Mouse (Mus musculus): ENCODE measurements at regions not wholly inside any gene's neighbourhood (a gene's known extent, or its start where the extent isn't known, plus 50 kb on each side); places are given as distances from the start of the nearest gene placed in this dataset.
A peak's percentile ranks its signal among the peaks of the same experiment; 100 is the strongest.

DNA sequence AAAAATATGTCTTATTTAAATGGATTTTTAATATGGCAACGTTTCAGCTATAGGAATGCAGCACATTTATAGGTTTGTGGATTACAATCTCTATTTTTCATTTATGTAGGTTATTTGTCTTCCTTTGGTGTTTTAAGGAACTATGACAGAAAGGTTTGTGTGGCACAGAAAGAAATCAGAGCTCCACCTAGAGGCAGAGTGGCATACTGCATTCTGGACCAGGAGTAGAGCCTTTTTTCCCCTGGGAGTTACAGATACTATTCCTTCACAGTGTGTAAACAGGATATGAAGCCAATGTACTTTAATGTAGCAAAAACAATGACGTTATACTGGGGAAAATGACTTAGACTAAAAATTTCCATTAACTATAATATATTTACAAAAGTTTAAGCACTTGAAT lies 94.9 kb upstream of the St8sia4 start:
- no peak overlapping the region for H3K27ac ChIP-seq (ENCODE audit: insufficient read depth, low read depth)
- dilution Hi-C loops (cut with MboI; ENCODE audit: extremely low pct_ligation_motif_present, extremely low pct_unique_long_range_greater_than_20kb, low sequenced_read_pairs) = no loop called here
- no peaks in the 10 kb centered on the region for H3K36me3 ChIP-seq (replicated peaks in 1 of 2; ENCODE audit: control insufficient read depth in 1 of 2, insufficient read depth in 1 of 2, low read length in 1 of 2)
- H3K4me1 ChIP-seq (ENCODE audit: control insufficient read depth in 1 of 2, insufficient read depth in 2 of 2) = no peaks in the 10 kb centered on the region
- DNase-seq (ENCODE audit: extremely low read depth) = peak; percentile 82
- no peaks in the 10 kb centered on the region for H3K79me2 ChIP-seq (replicated peaks; ENCODE audit: control insufficient read depth, extremely low read depth, insufficient read depth, poor library complexity, severe bottlenecking)
- in situ Hi-C loops (cut with MboI; ENCODE audit: low pct_ligation_motif_present, low pct_unique_long_range_greater_than_20kb, low sequenced_read_pairs) = loop anchor here (25.0 kb wide), 2 partner anchors 375 to 650 kb away; no protein-coding TSS in a partner anchor
- peak; percentile 92 for TF ChIP-seq SMC3 (IDR thresholded peaks at IDR 0.05; ENCODE audit: low read depth, low read length)
- TF ChIP-seq MYC (IDR thresholded peaks at IDR 0.05; ENCODE audit: low read depth, low read length) = no peak
- TF ChIP-seq GABPA (IDR thresholded peaks at IDR 0.05; ENCODE audit: insufficient replicate concordance, low read depth, low read length) = no peak
- TF ChIP-seq PAX5 (IDR thresholded peaks at IDR 0.05; ENCODE audit: low read length) = no peak
- no peak for TF ChIP-seq MAZ (IDR thresholded peaks at IDR 0.05; ENCODE audit: low read depth, low read length)
- no peak for TF ChIP-seq E2F4 (IDR thresholded peaks at IDR 0.05; ENCODE audit: insufficient replicate concordance, low read depth, low read length)
- TF ChIP-seq USF2 (conservative IDR thresholded peaks at IDR 0.05; ENCODE audit: low read depth, low read length) = no peak
- TF ChIP-seq KAT2A (IDR thresholded peaks at IDR 0.05; ENCODE audit: insufficient replicate concordance, low read length) = no peak
- TF ChIP-seq JUN (IDR thresholded peaks at IDR 0.05; ENCODE audit: insufficient read depth, low read depth, low read length) = peak; percentile 17; the same call in 1 of the 2 replicates
- 0 out of 2 replicates have a peak, but pooled peaks have one; percentile 11 for TF ChIP-seq JUND (conservative IDR thresholded peaks at IDR 0.05; ENCODE audit: low read depth, low read length)
- TF ChIP-seq NRF1 (IDR thresholded peaks at IDR 0.05; ENCODE audit: low read depth, low read length) = no peak
- TF ChIP-seq EP300 (IDR thresholded peaks at IDR 0.05; ENCODE audit: low read length) = no peak
- TF ChIP-seq SIN3A (IDR thresholded peaks at IDR 0.05; ENCODE audit: low read length) = no peak
- TF ChIP-seq MEF2A (IDR thresholded peaks at IDR 0.05; ENCODE audit: borderline replicate concordance, low read depth, low read length) = no peak
- peak; percentile 73 for TF ChIP-seq ZC3H11A (IDR thresholded peaks at IDR 0.05; ENCODE audit: low read depth, low read length)
- 0 out of 2 replicates have a peak, but pooled peaks have one; percentile 25 for TF ChIP-seq TBP (conservative IDR thresholded peaks at IDR 0.05; ENCODE audit: low read depth, low read length)
- TF ChIP-seq IRF4 (IDR thresholded peaks at IDR 0.05; ENCODE audit: low read depth, low read length) = peak; percentile 31; the same call in 1 of the 2 replicates
- TF ChIP-seq ELF1 (IDR thresholded peaks at IDR 0.05; ENCODE audit: low read depth, low read length) = no peak
- TF ChIP-seq BHLHE40 (IDR thresholded peaks at IDR 0.05; ENCODE audit: low read depth, low read length) = no peak
- no peak for TF ChIP-seq POLR2AphosphoS2 (IDR thresholded peaks at IDR 0.05; ENCODE audit: low read depth, low read length)
- no peak for TF ChIP-seq MAX (IDR thresholded peaks at IDR 0.05; ENCODE audit: low read length)
- no peak for TF ChIP-seq MXI1 (IDR thresholded peaks at IDR 0.05; ENCODE audit: low read depth, low read length)
- TF ChIP-seq NELFE (IDR thresholded peaks at IDR 0.05; ENCODE audit: low read depth, low read length) = no peak
- peak; percentile 82 to 90 for TF ChIP-seq CTCF (conservative IDR thresholded peaks at IDR 0.05 in 1 of 2, IDR thresholded peaks at IDR 0.05 in 1 of 2; ENCODE audit: low read depth in 2 of 2, low read length in 2 of 2)
- no peak for TF ChIP-seq MAFK (IDR thresholded peaks at IDR 0.05; ENCODE audit: insufficient replicate concordance, low read length)
- no peak for TF ChIP-seq ETS1 (conservative IDR thresholded peaks at IDR 0.05; ENCODE audit: low read depth, low read length)
- no peak for TF ChIP-seq CHD1 (IDR thresholded peaks at IDR 0.05; ENCODE audit: low read depth, low read length)
- H3K9ac ChIP-seq (ENCODE audit: insufficient read depth, low read depth) = no peak overlapping the region
- H3K4me3 ChIP-seq (replicated peaks in 1 of 3; ENCODE audit: low read depth in 2 of 3, low read length in 2 of 3, poor library complexity in 1 of 3) = no peak overlapping the region
- no peaks in the 10 kb centered on the region for H3K9me3 ChIP-seq (replicated peaks; ENCODE audit: low read length)
- H3K27me3 ChIP-seq (replicated peaks) = no peaks in the 10 kb centered on the region
- H3K4me2 ChIP-seq (ENCODE audit: insufficient read depth, low read depth, poor library complexity, severe bottlenecking) = no peak overlapping the region
